Mouse (Mus musculus): Measurements from ENCODE around the gene Olfr1500. TPM values are rescaled to one million over a fixed set of nuclear protein-coding genes. Genes with fewer than 3 reads are reported as not detected.
"Not testable (repeated sequence)": the region's sequence is repeated elsewhere in the genome, so short reads cannot be mapped to it uniquely, and the experiment has no call there.

Olfr1500 gene
- polyA plus RNA-seq (2016; fragmentation: Nextera tagmentation; extraction: Ambion mirVana): not detected in 2 replicates

- H3K4me3 ChIP-seq: no peak within 1 kb of the TSS
- no peak within 1 kb of the TSS for H3K4me2 ChIP-seq (replicated peaks)
- no peaks in the 10 kb centered on the region for H3K9me3 ChIP-seq
- H3K27me3 ChIP-seq (replicated peaks): no peaks in the 10 kb centered on the region
- no peaks in the 10 kb centered on the region for H3K36me3 ChIP-seq
- no peak for ATAC-seq (ENCODE audit: low FRiP score, low read depth)
- no peak within 1 kb of the TSS for H3K9ac ChIP-seq
- H3K4me1 ChIP-seq: no peaks in the 10 kb centered on the region
- H3K27ac ChIP-seq: no peak within 1 kb of the TSS
Observed at GRCm38 (mm10) chr19:13830388-13830787, at the start of gene Olfr1500. Gene Olfr1500, minus strand, starts transcription at chr19:13830488.

GRCm38 (mm10) chr19:13861495-13861894, 31.2 kb upstream of the Olfr1500 start, which contains the start of gene Olfr1502:
Gene Olfr1502, plus strand, starts transcription at chr19:13861795.
- Histone ChIP-seq H3K9me3 (no peaks in the 10 kb centered on the region), H3K27me3 (replicated peaks) (no peaks in the 10 kb centered on the region), H3K4me2 (replicated peaks) (no peak within 1 kb of the TSS), H3K27ac (no peak within 1 kb of the TSS), H3K9ac (no peak within 1 kb of the TSS), H3K4me3 (no peak within 1 kb of the TSS), H3K4me1 (no peaks in the 10 kb centered on the region), H3K36me3 (no peaks in the 10 kb centered on the region)
- ATAC-seq (ENCODE audit: low FRiP score, low read depth): no peak
- 80% methylated on average over 1 of the region's 1 CpGs for WGBS

GRCm38 (mm10) chr19:13850592-13850991, 20.3 kb upstream of the Olfr1500 start, which contains the start of gene Olfr1501:
Gene Olfr1501, minus strand, starts transcription at chr19:13850692.
- H3K27me3 ChIP-seq (replicated peaks); H3K27ac ChIP-seq; H3K4me3 ChIP-seq; H3K4me1 ChIP-seq; H3K4me2 ChIP-seq (replicated peaks); H3K9ac ChIP-seq; H3K9me3 ChIP-seq; H3K36me3 ChIP-seq; ATAC-seq (ENCODE audit: low FRiP score, low read depth): not testable (repeated sequence)

GRCm38 (mm10) chr19:13828447-13828846, 1.8 kb downstream of the Olfr1500 start:
- ATAC-seq (ENCODE audit: low FRiP score, low read depth): no peak
- Histone ChIP-seq H3K36me3 (no peaks in the 10 kb centered on the region), H3K4me1 (no peaks in the 10 kb centered on the region), H3K9ac (no peak overlapping the region), H3K4me2 (replicated peaks) (no peak overlapping the region), H3K4me3 (no peak overlapping the region), H3K27ac (no peak overlapping the region), H3K9me3 (no peaks in the 10 kb centered on the region), H3K27me3 (replicated peaks) (no peaks in the 10 kb centered on the region)
- WGBS: 78% methylated on average over 3 of the region's 3 CpGs

GRCm38 (mm10) chr19:13820847-13821246, 9.4 kb downstream of the Olfr1500 start:
- Histone ChIP-seq H3K4me3 (no peak overlapping the region), H3K36me3 (no peaks in the 10 kb centered on the region), H3K27me3 (replicated peaks) (no peaks in the 10 kb centered on the region), H3K9ac (no peak overlapping the region), H3K27ac (no peak overlapping the region), H3K9me3 (no peaks in the 10 kb centered on the region), H3K4me2 (replicated peaks) (no peak overlapping the region), H3K4me1 (no peaks in the 10 kb centered on the region)
- WGBS: 78% methylated on average over 5 of the region's 5 CpGs
- ATAC-seq (ENCODE audit: low FRiP score, low read depth): no peak

GRCm38 (mm10) chr19:13819347-13819746, 10.9 kb downstream of the Olfr1500 start, which contains the start of gene Olfr1499:
Gene Olfr1499, minus strand, starts transcription at chr19:13819447.
- H3K4me3 ChIP-seq: no peak within 1 kb of the TSS
- no peak within 1 kb of the TSS for H3K27ac ChIP-seq
- H3K9me3 ChIP-seq: no peaks in the 10 kb centered on the region
- no peak for ATAC-seq (ENCODE audit: low FRiP score, low read depth)
- no peak within 1 kb of the TSS for H3K4me2 ChIP-seq (replicated peaks)
- no peaks in the 10 kb centered on the region for H3K27me3 ChIP-seq (replicated peaks)
- no peaks in the 10 kb centered on the region for H3K36me3 ChIP-seq
- no peaks in the 10 kb centered on the region for H3K4me1 ChIP-seq
- H3K9ac ChIP-seq: no peak within 1 kb of the TSS

DNA sequence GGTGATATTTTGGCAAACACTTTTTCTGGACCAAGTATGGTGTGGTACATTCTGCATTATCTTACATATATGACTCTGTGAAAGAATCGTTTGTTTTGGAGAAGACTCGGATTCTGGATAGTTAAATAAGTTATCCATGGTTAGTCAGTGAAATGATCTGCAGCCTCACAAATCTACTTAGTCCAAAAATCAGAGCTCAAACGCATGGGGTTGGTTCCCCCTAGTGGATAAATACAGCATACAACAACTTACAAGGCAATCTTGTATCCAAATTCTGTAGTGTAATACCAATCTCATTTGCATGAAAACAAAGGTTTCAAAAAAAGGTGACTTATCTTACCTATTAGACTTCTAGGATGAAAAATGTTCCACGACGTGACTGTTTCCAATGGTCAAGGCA, 11.5 kb downstream of the Olfr1500 start:
- no peaks in the 10 kb centered on the region for H3K4me1 ChIP-seq
- H3K36me3 ChIP-seq: no peaks in the 10 kb centered on the region
- no peak overlapping the region for H3K4me2 ChIP-seq (replicated peaks)
- no peaks in the 10 kb centered on the region for H3K9me3 ChIP-seq
- no peak for ATAC-seq (ENCODE audit: low FRiP score, low read depth)
- WGBS: 39% methylated on average over 5 of the region's 5 CpGs
- H3K9ac ChIP-seq: no peak overlapping the region
- H3K27ac ChIP-seq: no peak overlapping the region
- H3K4me3 ChIP-seq: no peak overlapping the region
- no peaks in the 10 kb centered on the region for H3K27me3 ChIP-seq (replicated peaks)

GRCm38 (mm10) chr19:13812823-13813222, 17.5 kb downstream of the Olfr1500 start:
- Histone ChIP-seq H3K4me2 (replicated peaks) (no peak overlapping the region), H3K36me3 (no peaks in the 10 kb centered on the region), H3K9me3 (no peaks in the 10 kb centered on the region), H3K9ac (no peak overlapping the region), H3K27ac (no peak overlapping the region), H3K4me3 (no peak overlapping the region), H3K4me1 (no peaks in the 10 kb centered on the region), H3K27me3 (replicated peaks) (no peaks in the 10 kb centered on the region)
- no peak for ATAC-seq (ENCODE audit: low FRiP score, low read depth)
- WGBS: 62% methylated on average over 2 of the region's 2 CpGs

DNA sequence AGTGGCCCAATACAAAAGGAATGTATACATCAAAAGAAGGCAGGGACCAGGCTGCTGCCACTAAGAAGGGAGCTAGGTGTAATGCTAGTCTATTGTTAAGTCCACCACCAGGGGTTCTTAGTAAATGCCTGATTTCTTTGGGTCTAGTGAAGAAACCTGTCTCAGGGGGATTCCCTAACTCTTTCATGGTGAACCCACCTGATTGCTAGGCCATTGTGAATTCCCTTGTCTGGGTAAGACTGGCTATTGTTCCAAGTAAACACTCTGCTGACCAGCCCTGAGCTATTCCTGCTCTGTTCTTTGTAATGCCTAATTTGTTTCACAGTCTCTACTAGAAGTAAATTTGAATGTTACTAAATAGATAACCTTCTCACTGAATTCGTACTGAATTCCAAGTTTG, 24.8 kb downstream of the Olfr1500 start:
- H3K4me3 ChIP-seq; H3K36me3 ChIP-seq; ATAC-seq (ENCODE audit: low FRiP score, low read depth); H3K27ac ChIP-seq; H3K4me1 ChIP-seq; H3K9ac ChIP-seq; H3K9me3 ChIP-seq; H3K4me2 ChIP-seq (replicated peaks); H3K27me3 ChIP-seq (replicated peaks): not testable (repeated sequence)
- 79% methylated on average over 1 of the region's 1 CpGs for WGBS

DNA sequence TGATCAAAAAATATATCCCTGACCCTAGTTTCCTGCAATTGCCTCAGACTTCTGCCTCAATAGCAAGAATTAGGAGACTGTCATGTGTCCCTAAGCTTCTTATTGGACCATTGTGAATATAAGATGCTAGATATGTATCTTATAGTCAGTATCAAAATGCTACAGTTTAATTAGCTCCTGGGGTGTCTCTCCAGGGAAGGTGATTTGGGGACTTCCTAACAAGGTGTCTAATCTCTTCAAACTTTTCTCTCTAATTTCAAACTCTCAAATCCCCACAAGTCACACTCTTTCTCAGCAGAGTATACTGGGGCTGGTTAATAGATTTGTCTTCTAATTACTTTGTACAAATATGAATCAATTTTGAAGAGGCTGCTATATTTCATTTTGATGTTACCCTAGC, 32.2 kb downstream of the Olfr1500 start, which contains the start of gene Olfr1497:
Gene Olfr1497, minus strand, starts transcription at position 101 of the 400 bp plus-strand sequence.
- no peak within 1 kb of the TSS for H3K9ac ChIP-seq

GRCm38 (mm10) chr19:13777578-13777977, 52.7 kb downstream of the Olfr1500 start, which contains the start of gene Olfr1496:
Gene Olfr1496, plus strand, starts transcription at chr19:13777878.
- no peak within 1 kb of the TSS for H3K4me3 ChIP-seq
- H3K36me3 ChIP-seq: no peaks in the 10 kb centered on the region
- H3K27me3 ChIP-seq (replicated peaks): no peaks in the 10 kb centered on the region
- 84% methylated on average over 1 of the region's 1 CpGs for WGBS
- H3K9me3 ChIP-seq: no peaks in the 10 kb centered on the region
- no peak within 1 kb of the TSS for H3K27ac ChIP-seq
- no peak within 1 kb of the TSS for H3K9ac ChIP-seq
- no peaks in the 10 kb centered on the region for H3K4me1 ChIP-seq
- H3K4me2 ChIP-seq (replicated peaks): no peak within 1 kb of the TSS
- no peak for ATAC-seq (ENCODE audit: low FRiP score, low read depth)

More for the DNA sequence above, 32.2 kb downstream of the Olfr1500 start, which contains the start of gene Olfr1497:
- H3K4me2 ChIP-seq (replicated peaks): no peak within 1 kb of the TSS
- no peaks in the 10 kb centered on the region for H3K4me1 ChIP-seq
- no peaks in the 10 kb centered on the region for H3K27me3 ChIP-seq (replicated peaks)
- H3K9me3 ChIP-seq: no peaks in the 10 kb centered on the region
- H3K27ac ChIP-seq: no peak within 1 kb of the TSS
- ATAC-seq (ENCODE audit: low FRiP score, low read depth): no peak
- H3K36me3 ChIP-seq: no peaks in the 10 kb centered on the region
- no peak within 1 kb of the TSS for H3K4me3 ChIP-seq
